Mouse (Mus musculus) heart, postnatal 0 days (tissue): ENCODE measurements around the gene Tenm2.

ENCODE experiments used
- CTCF ChIP-seq: IDR thresholded peaks from 2 replicates; pipeline ENCODE4 v1.5.1; 2016; ENCODE audit warnings: antibody characterized with exemption, control low read depth, low read depth
- EP300 ChIP-seq: IDR thresholded peaks from 2 replicates; pipeline ENCODE4 v1.6.1; 2016; ENCODE audit warnings: antibody characterized with exemption, low read depth

DNA sequence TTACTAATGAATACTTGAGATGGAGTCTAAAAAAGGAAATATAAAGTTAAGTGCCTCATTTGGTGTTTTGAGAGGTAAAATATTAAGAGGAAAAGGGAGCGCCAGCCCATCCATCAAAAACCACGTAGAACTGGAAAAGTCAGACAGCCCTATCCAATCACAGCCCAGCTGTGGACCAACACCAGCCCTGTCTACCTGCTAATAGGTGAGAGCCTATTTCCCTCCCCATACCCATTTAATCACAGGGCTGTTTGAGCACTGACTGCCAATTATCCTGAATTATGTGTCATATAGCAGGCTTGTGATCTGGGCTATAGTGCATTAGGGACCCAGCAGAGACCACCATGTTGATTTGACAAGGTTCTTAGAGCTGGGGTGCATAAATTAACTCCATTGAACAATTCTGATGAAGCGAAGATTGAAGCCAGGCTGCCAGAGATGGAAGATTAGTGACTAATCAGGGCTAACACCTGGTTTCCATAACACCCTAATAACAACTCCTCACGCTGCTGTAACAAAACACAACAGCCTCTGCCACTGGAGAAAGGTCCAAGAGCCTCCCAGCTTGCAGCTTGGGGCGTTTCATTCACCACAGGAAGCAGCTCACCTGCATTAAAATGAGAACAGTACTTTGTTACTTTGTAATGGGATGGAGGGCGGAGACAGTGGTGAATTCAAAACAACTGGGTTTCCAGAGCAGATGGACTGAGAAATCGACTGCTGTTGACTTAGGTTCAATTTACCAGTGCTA is 204.3 kb downstream of the Tenm2 start:
- TF ChIP-seq CTCF (no peak), EP300 (no peak)
